Mouse (Mus musculus): ENCODE measurements at regions not wholly inside any gene's neighbourhood (a gene's known extent, or its start where the extent isn't known, plus 50 kb on each side); places are given as distances from the start of the nearest gene placed in this dataset.

- Histone ChIP-seq H3K27ac (ENCODE audit: insufficient read depth, low read depth, low read length) (no peak overlapping the region), H3K27me3 (replicated peaks; ENCODE audit: control insufficient read depth, insufficient read depth, low read length) (no peaks in the 10 kb centered on the region), H3K4me1 (ENCODE audit: control insufficient read depth, insufficient read depth, low read length) (no peaks in the 10 kb centered on the region), H3K36me3 (ENCODE audit: control insufficient read depth, insufficient read depth, low read length) (no peaks in the 10 kb centered on the region), H3K4me3 (ENCODE audit: insufficient read depth, low read depth, low read length) (no peak overlapping the region)
- TF ChIP-seq POLR2A (IDR thresholded peaks at IDR 0.05; ENCODE audit: low read depth, low read length): no peak
- no peak for DNase-seq
- WGBS: 83% methylated on average over 7 of the region's 7 CpGs
Observed at GRCm38 (mm10) chr5:120049063-120049781, 67.0 kb upstream of the Rbm19 start.

DNA sequence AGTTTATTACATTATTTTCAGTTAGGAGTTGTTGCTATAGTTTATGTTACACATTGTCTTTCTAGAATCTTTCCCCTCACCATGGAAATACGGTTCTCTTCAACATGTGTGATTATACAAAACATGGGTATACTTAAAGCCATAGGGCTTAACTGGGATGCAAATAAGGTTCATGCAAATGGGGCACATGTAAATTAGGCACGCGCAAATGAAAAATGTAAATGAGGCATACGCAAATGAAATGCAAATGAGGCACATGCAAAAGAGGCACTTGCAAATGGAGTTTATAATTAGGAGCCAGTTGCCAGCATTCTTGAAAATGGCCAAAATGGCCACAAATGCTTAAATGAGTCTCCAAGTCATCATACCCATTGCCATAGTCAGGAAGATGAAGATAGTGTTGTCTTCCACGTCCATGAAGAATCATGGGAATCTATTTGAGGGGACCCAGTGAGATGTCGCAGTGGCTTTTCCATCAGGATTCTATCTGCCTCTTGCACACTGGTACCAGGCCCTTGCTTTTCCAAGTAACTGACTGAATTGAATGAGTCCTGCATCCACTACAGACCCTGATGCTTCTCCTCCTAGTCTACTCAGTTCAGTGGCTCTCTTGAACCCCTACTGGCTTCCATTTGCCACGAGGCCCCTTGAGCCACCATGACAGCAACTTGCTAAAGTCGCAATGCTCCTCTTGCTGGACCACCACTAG lies 65.4 kb upstream of the Rbm19 start:
- DNase-seq: no peak
- 88% methylated on average over 8 of the region's 8 CpGs for WGBS
- H3K4me3 ChIP-seq (ENCODE audit: insufficient read depth, low read depth, low read length): no peak overlapping the region
- no peaks in the 10 kb centered on the region for H3K4me1 ChIP-seq (ENCODE audit: control insufficient read depth, insufficient read depth, low read length)
- TF ChIP-seq CTCF (conservative IDR thresholded peaks at IDR 0.05; ENCODE audit: insufficient read depth, insufficient read length, low read depth, low read length): no peak
- TF ChIP-seq POLR2A (IDR thresholded peaks at IDR 0.05; ENCODE audit: low read depth, low read length): no peak
- no peak overlapping the region for H3K27ac ChIP-seq (ENCODE audit: insufficient read depth, low read depth, low read length)
- no peaks in the 10 kb centered on the region for H3K36me3 ChIP-seq (ENCODE audit: control insufficient read depth, insufficient read depth, low read length)
- no peaks in the 10 kb centered on the region for H3K27me3 ChIP-seq (replicated peaks; ENCODE audit: control insufficient read depth, insufficient read depth, low read length)

DNA sequence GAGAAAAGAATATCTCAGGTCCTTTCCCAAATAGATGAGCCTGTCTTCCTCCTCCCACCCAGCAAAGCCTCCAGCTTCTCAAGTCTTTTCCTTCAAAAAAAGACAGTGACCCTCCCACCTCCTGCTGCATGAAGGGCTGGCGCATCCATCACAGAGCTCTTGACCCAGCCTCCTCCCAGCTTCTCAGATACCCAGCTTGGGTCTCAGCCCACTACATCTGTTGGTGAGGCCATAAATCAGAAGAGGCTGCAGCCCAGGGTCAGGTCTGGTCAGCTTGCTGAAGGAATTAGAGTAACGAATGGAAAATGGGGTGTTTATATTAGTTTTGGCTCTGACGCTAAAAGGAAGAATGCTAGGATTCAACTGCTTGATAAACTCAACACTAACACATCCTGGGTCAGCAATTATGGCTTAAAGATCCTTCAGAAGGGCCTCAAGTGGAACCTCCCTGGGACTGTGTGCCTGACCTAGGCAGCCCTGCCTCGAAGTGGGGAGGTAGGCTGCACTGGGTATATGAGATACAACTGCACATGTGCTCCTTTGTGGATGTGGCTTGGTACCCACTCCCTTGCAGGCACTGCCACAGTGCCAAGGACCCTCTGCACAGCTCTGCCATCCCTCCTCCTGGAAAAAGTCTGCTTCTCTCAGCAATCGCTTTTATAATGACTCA lies 61.6 kb upstream of the Rbm19 start:
- H3K27ac ChIP-seq (ENCODE audit: insufficient read depth, low read depth, low read length): no peak overlapping the region
- no peak overlapping the region for H3K4me3 ChIP-seq (ENCODE audit: insufficient read depth, low read depth, low read length)
- WGBS: 15% methylated on average over 5 of the region's 5 CpGs
- no peaks in the 10 kb centered on the region for H3K4me1 ChIP-seq (ENCODE audit: control insufficient read depth, insufficient read depth, low read length)
- DNase-seq: peak; percentile 1
- H3K36me3 ChIP-seq (ENCODE audit: control insufficient read depth, insufficient read depth, low read length): no peaks in the 10 kb centered on the region
- no peaks in the 10 kb centered on the region for H3K27me3 ChIP-seq (replicated peaks; ENCODE audit: control insufficient read depth, insufficient read depth, low read length)
- no peak for TF ChIP-seq CTCF (conservative IDR thresholded peaks at IDR 0.05; ENCODE audit: insufficient read depth, insufficient read length, low read depth, low read length)
- no peak for TF ChIP-seq POLR2A (IDR thresholded peaks at IDR 0.05; ENCODE audit: low read depth, low read length)
